Mouse (Mus musculus): ENCODE results near the gene Srbd1.

The Srbd1 gene

GRCm38 (mm10) chr17:85978876-85979275, 166.1 kb downstream of the Srbd1 start:
- DNase-seq, result no peak

- no peak for DNase-seq
Measured at GRCm38 (mm10) chr17:85975077-85975476, 169.9 kb downstream of the Srbd1 start.

- no peak for DNase-seq
Measured at GRCm38 (mm10) chr17:85974591-85974990, 170.4 kb downstream of the Srbd1 start.

- no peak for DNase-seq
Measured at GRCm38 (mm10) chr17:85971120-85971519, 173.9 kb downstream of the Srbd1 start.

GRCm38 (mm10) chr17:85961653-85962052, 183.3 kb downstream of the Srbd1 start:
- no peak for DNase-seq

GRCm38 (mm10) chr17:85951771-85952170, 193.2 kb downstream of the Srbd1 start:
- DNase-seq, result no peak

- peak in 1 of 2 experiments; percentile 35 for DNase-seq
Measured at GRCm38 (mm10) chr17:85949919-85950505, 195.0 kb downstream of the Srbd1 start.

GRCm38 (mm10) chr17:85948911-85949909, 195.8 kb downstream of the Srbd1 start:
- DNase-seq, result peak; percentile 66 to 79

- no peak for DNase-seq
Measured at GRCm38 (mm10) chr17:85944726-85945125, 200.2 kb downstream of the Srbd1 start.

GRCm38 (mm10) chr17:85943994-85944640, 200.9 kb downstream of the Srbd1 start:
- DNase-seq, result no peak

- no peak for DNase-seq
Measured at GRCm38 (mm10) chr17:85943551-85943981, 201.4 kb downstream of the Srbd1 start.

GRCm38 (mm10) chr17:85943071-85943470, 201.9 kb downstream of the Srbd1 start:
- DNase-seq, result no peak

GRCm38 (mm10) chr17:85942123-85942522, 202.9 kb downstream of the Srbd1 start:
- DNase-seq, result no peak

- no peak for DNase-seq
Measured at GRCm38 (mm10) chr17:85941141-85941738, 203.7 kb downstream of the Srbd1 start.

GRCm38 (mm10) chr17:85937131-85937530, 207.8 kb downstream of the Srbd1 start:
- DNase-seq, result no peak

- DNase-seq, result no peak
Measured at GRCm38 (mm10) chr17:85935268-85935667, 209.7 kb downstream of the Srbd1 start.
